In the genomic region with DNA sequence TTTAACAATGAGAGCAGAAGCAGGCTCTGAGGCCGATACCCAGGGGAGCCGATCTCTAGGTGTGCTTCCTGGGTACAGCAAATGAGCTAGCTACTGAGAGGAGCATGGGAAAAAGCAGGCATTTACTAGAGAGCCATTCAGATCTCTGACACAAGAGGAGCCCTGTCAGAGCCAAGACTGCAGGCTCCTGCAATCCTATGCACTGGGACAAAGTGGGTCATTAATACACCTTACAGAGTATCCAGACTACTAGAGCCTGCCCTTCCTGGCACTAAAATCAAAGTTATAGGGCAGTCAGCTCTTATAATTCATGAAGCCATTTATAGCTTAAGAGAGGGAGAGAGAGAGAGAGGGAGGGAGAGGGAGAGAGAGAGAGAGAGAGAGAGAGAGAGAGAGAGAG, we compare ENCODE assay signal across 33 mouse cellular contexts. TPM values are rescaled to one million over a fixed set of nuclear protein-coding genes. Genes with fewer than 3 reads are reported as not detected.
A peak's percentile ranks its signal among the peaks of the same experiment; 100 is the strongest.
DNase-seq lines count a peak whose midpoint lies in the region; ATAC-seq and TF ChIP-seq lines count a peak whose summit lies in the region.
"Had no signal": no experiment of that assay in that cellular context is flagged by ENCODE, and none has a peak within 500 bp of the region (broad histone marks: within the 10 kb centered on the region; RNA-seq: fewer than 3 reads in every experiment).

No protein-coding gene starts in this region.

- intact Hi-C loops in heart, postnatal 25 days (cut with DNase I) = no loop called here

- peak; percentile 67; the same call in 1 of the 2 replicates for ATAC-seq in limb, embryonic 13.5 days (ENCODE audit: low FRiP score, low read depth)
- no peak for ATAC-seq in liver, embryonic 11.5 days (replicated peaks; ENCODE audit: low FRiP score)
- ATAC-seq: activated CD4-positive, CD25-positive, alpha-beta regulatory T cell, adult 4 months; forebrain, embryonic 15.5 days; intestine, embryonic 15.5 days; lung, postnatal 0 days; midbrain, embryonic 13.5 days had no signal

- H3K9ac ChIP-seq in limb, embryonic 13.5 days = no peak overlapping the region
- H3K9ac ChIP-seq in liver, embryonic 11.5 days (ENCODE audit: low read depth, low read length) = no peak overlapping the region
- H3K9ac ChIP-seq: embryonic facial prominence, embryonic 12.5 days; forebrain, embryonic 15.5 days; hindbrain, embryonic 14.5 days; intestine, embryonic 15.5 days; liver, embryonic 13.5 days; midbrain, embryonic 13.5 days had no signal

- H3K4me1 ChIP-seq in limb, embryonic 13.5 days = peaks cover 17% of the 10 kb centered on the region
- H3K4me1 ChIP-seq in liver, embryonic 11.5 days (replicated peaks; ENCODE audit: control insufficient read depth, insufficient read depth, low read length) = no peaks in the 10 kb centered on the region
- H3K4me1 ChIP-seq: embryonic facial prominence, embryonic 12.5 days; forebrain, embryonic 15.5 days; intestine, embryonic 15.5 days; liver, embryonic 13.5 days; megakaryocyte, embryonic 14.5 days; midbrain, embryonic 13.5 days had no signal

- 72% methylated on average over 2 of the region's 2 CpGs for WGBS in limb, embryonic 13.5 days
- 74% methylated on average over 2 of the region's 2 CpGs for WGBS in liver, embryonic 11.5 days

- 0 out of 2 replicates have a peak, but pooled peaks cover 5% of the 10 kb centered on the region for H3K27me3 ChIP-seq in limb, embryonic 13.5 days
- no peaks in the 10 kb centered on the region for H3K27me3 ChIP-seq in liver, embryonic 11.5 days (replicated peaks; ENCODE audit: control insufficient read depth, insufficient read depth, low read length)
- H3K27me3 ChIP-seq: embryonic facial prominence, embryonic 12.5 days; forebrain, embryonic 15.5 days; intestine, embryonic 15.5 days; liver, embryonic 13.5 days; midbrain, embryonic 13.5 days had no signal

- no peaks in the 10 kb centered on the region for H3K36me3 ChIP-seq in limb, embryonic 13.5 days
- no peaks in the 10 kb centered on the region for H3K36me3 ChIP-seq in liver, embryonic 11.5 days (ENCODE audit: control insufficient read depth, insufficient read depth, low read length)
- H3K36me3 ChIP-seq: embryonic facial prominence, embryonic 12.5 days; forebrain, embryonic 15.5 days; intestine, embryonic 15.5 days; liver, embryonic 13.5 days; midbrain, embryonic 13.5 days had no signal

- H3K4me3 ChIP-seq in layer of hippocampus, adult 2 months = no peak overlapping the region
- no peak overlapping the region for H3K4me3 ChIP-seq in limb, embryonic 13.5 days
- H3K4me3 ChIP-seq in liver, embryonic 11.5 days (ENCODE audit: low read depth, low read length) = no peak overlapping the region
- H3K4me3 ChIP-seq: embryonic facial prominence, embryonic 12.5 days; forebrain, embryonic 15.5 days; gastrocnemius, adult 2 months; heart, adult 2 months; intestine, embryonic 15.5 days; liver, embryonic 13.5 days; megakaryocyte, embryonic 14.5 days; midbrain, embryonic 13.5 days had no signal

- H3K27ac ChIP-seq in layer of hippocampus, adult 2 months = peak overlapping the region; percentile 81
- peak overlapping the region; percentile 52 for H3K27ac ChIP-seq in limb, embryonic 13.5 days
- no peak overlapping the region for H3K27ac ChIP-seq in liver, embryonic 11.5 days (ENCODE audit: low read depth, low read length)
- H3K27ac ChIP-seq: embryonic facial prominence, embryonic 12.5 days; forebrain, embryonic 15.5 days; gastrocnemius, adult 2 months; heart, adult 2 months; hindbrain, embryonic 14.5 days; intestine, embryonic 15.5 days; liver, embryonic 13.5 days; midbrain, embryonic 13.5 days; stomach, postnatal 0 days had no signal

- H3K4me2 ChIP-seq in limb, embryonic 13.5 days (replicated peaks) = no peak overlapping the region
- H3K4me2 ChIP-seq in liver, embryonic 11.5 days = no peak overlapping the region
- H3K4me2 ChIP-seq: embryonic facial prominence, embryonic 12.5 days; forebrain, embryonic 15.5 days; hindbrain, embryonic 14.5 days; intestine, embryonic 15.5 days; liver, embryonic 13.5 days; midbrain, embryonic 13.5 days had no signal

- DNase-seq in heart, adult 11 months = peak; percentile 28
- no peak for DNase-seq in heart, postnatal 25 days (ENCODE audit: low spot score)
- DNase-seq in layer of hippocampus, adult 2 months (ENCODE audit: low spot score in 2 of 2) = no peak
- DNase-seq in layer of hippocampus, adult 9-10 months (ENCODE audit: low spot score) = no peak
- peak; percentile 39 for DNase-seq in NIH3T3 (ENCODE audit: low read depth)
- DNase-seq in liver, embryonic 11.5 days (ENCODE audit: low spot score) = no peak
- DNase-seq in cerebellum, adult 8-10 months = no peak
- DNase-seq: adrenal gland, adult 2 months; B cell, adult 2 months; cerebellum, postnatal 36 days; embryo, embryonic 11 days; gastrocnemius, adult 2 months; gastrocnemius, postnatal 36 days; heart, adult 2 months; kidney, postnatal 36 days; layer of hippocampus, postnatal 36 days; left cerebral cortex, postnatal 4 days; liver, embryonic 13.5 days; lung, adult 18-20 months; lung, postnatal 4 days; right cerebral cortex, postnatal 4 days; thymus, adult 18-20 months; thymus, postnatal 25 days had no signal

- no peaks in the 10 kb centered on the region for H3K9me3 ChIP-seq in limb, embryonic 13.5 days
- H3K9me3 ChIP-seq in liver, embryonic 11.5 days (ENCODE audit: control insufficient read depth, low read length) = no peaks in the 10 kb centered on the region
- H3K9me3 ChIP-seq: embryonic facial prominence, embryonic 12.5 days; forebrain, embryonic 15.5 days; intestine, embryonic 15.5 days; liver, embryonic 13.5 days had no signal

- TF ChIP-seq CTCF in layer of hippocampus, adult 2 months (conservative IDR thresholded peaks at IDR 0.05) = no peak

RNA-seq across cellular contexts. Expression of a gene that starts 54.2 kb away (rescaled TPM):
- 100 to 1,000 TPM; 174 to 208 TPM for total RNA-seq in heart, postnatal 25 days (2021)
- 100 to 1,000 TPM; 160 TPM for total RNA-seq in layer of hippocampus, adult 2 months (2021)
- 7.0 and 7.7 TPM in 2 replicates for polyA plus RNA-seq in limb, embryonic 13.5 days (2015; fragmentation: Nextera tagmentation; extraction: Ambion mirVana)
- polyA plus RNA-seq in liver, embryonic 11.5 days (2014; fragmentation: Nextera tagmentation; extraction: Ambion mirVana) = 13.1 and 14.6 TPM in 2 replicates

Comparison
In these comparisons a context has a peak if more than half of its experiments do, and no peak if none do; other contexts are left out.
1. DNase-seq: peak in heart, adult 11 months (single experiment) and NIH3T3 (single experiment); none in heart, postnatal 25 days (single experiment), layer of hippocampus, adult 2 months (0 of 2), layer of hippocampus, adult 9-10 months (single experiment), liver, embryonic 11.5 days (single experiment) and cerebellum, adult 8-10 months (single experiment).